Mouse (Mus musculus) ES-E14 (cell line): ENCODE data around the gene Smpd2.

Experiments
- CHD2 ChIP-seq: IDR thresholded peaks from 2 replicates; pipeline ENCODE4 v1.6.1; 2014; ENCODE audit warnings: mild to moderate bottlenecking, low read depth, low read length, inconsistent platforms
- HCFC1 ChIP-seq: IDR thresholded peaks from 2 replicates; pipeline ENCODE4 v1.6.1; 2012; ENCODE audit warnings: low read length, inconsistent platforms, borderline replicate concordance; ENCODE audit not compliant: insufficient read depth
- MAFK ChIP-seq: IDR thresholded peaks from 2 replicates; pipeline ENCODE4 v1.6.1; 2014; ENCODE audit warnings: mild to moderate bottlenecking, low read depth, low read length, inconsistent platforms; ENCODE audit not compliant: insufficient read depth
- ZC3H11A ChIP-seq: IDR thresholded peaks from 2 replicates; pipeline ENCODE4 v1.6.1; 2012; ENCODE audit warnings: low read depth, mild to moderate bottlenecking, inconsistent platforms, low read length, borderline replicate concordance
- ZNF384 ChIP-seq: IDR thresholded peaks from 2 replicates; pipeline ENCODE4 v1.6.1; 2012; ENCODE audit warnings: low read depth, low read length, inconsistent platforms

DNA sequence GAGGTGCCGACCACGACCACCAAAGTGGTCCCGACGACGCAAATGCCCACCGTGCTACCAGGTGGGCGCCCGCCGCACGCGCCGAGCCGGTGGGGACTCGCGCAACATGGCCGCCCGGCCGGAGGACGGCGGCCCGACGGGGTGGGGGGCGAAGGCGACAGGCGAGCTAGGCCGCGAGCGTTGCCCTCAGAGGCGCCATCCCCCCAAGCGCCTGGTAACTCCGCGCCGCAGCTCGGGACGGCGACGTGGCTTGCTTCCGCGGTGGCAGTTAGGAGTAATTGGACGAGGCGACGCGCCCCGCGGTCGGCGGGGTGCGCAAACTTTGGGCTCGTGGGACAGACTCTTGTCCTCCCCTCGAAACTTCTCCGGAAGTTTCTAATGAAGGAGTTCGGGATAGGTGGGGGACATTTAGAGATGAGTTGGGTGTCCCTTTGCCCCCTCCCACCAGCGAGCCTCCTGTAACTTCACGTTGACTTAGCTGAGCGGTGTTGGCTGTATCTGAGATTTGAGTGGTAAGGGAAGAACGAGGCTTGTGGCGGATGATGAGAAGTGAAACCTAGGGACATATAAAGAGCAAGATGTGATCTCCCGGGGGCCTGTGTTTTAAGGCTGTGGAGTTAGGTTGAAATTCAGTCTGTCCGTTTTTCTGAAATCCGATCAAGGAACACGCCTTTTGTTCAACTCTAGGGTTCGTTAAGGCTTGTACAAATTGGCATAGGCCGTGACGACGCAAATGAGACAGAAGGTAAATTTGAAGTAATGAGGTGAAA, 29.7 kb upstream of the Smpd2 start:
- no peak for TF ChIP-seq CHD2
- no peak for TF ChIP-seq ZC3H11A
- no peak for TF ChIP-seq ZNF384
- no peak for TF ChIP-seq HCFC1
- TF ChIP-seq MAFK, result no peak
